Mouse (Mus musculus): ENCODE results near the gene Gpr107.

- TF ChIP-seq CTCF (IDR thresholded peaks at IDR 0.05; ENCODE audit: borderline replicate concordance, extremely low read depth, insufficient read depth, insufficient read length) (no peak), POLR2A (IDR thresholded peaks at IDR 0.05; ENCODE audit: borderline replicate concordance, extremely low read depth, insufficient read depth, insufficient read length, poor library complexity, severe bottlenecking) (no peak)
These were observed 27.0 kb upstream of the Gpr107 start for GRCm38 (mm10) chr2:31125156-31125555.
